Mouse (Mus musculus): ENCODE measurements around the gene Atp4a.
A peak's percentile ranks its signal among the peaks of the same experiment; 100 is the strongest.

Gene Atp4a

GRCm38 (mm10) chr7:30711942-30712341, at the start of gene Atp4a:
Atp4a (plus strand) TSS chr7:30712209.
- no peak for DNase-seq (ENCODE audit: low read depth, low spot score)

DNA sequence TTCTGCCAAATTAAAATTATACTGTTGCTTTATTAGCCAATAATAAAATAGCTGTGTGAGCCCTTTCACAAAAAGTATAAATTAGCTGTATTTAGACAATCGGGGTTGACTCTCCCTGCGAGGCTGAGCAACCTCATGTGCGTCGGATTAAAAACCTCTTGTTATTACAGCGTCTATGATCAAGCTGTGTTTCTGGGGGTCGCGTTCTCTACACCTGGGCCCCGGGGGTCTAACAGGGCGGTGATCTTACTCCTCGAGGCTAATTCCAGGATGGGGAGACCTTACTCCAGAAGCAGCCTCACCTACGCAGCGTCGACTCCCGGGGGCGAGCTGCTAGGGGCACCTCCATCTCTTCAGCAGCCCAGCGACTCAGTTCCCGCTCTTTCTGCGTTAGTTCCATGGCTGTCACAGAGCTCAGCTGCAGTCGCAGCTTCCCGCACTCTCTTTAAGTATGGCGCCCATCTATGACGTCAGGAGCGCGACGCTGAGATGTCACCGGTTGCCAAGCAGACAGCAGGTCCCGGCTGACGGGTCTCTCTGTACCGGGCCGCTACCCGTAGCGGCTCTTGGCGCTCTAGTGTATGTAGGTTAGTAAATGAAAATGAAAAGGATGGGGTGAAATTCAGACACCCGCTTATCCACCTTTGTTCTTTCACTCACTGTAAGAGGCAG, 47.3 kb upstream of the Atp4a start, which contains the start of gene Haus5:
Gene Haus5 (minus strand): TSS at position 466 of the 672 bp plus-strand sequence.
- peak; percentile 95 for DNase-seq (ENCODE audit: low read depth, low spot score)

GRCm38 (mm10) chr7:30665321-30665720, 46.7 kb upstream of the Atp4a start:
- DNase-seq (ENCODE audit: low read depth, low spot score), result no peak

GRCm38 (mm10) chr7:30669229-30669628, 42.8 kb upstream of the Atp4a start:
- DNase-seq (ENCODE audit: low read depth, low spot score), result peak; percentile 50

GRCm38 (mm10) chr7:30671480-30671879, 40.5 kb upstream of the Atp4a start, which contains the start of gene Pmis2:
Pmis2 (minus strand) TSS chr7:30671605.
- no peak for DNase-seq (ENCODE audit: low read depth, low spot score)

DNA sequence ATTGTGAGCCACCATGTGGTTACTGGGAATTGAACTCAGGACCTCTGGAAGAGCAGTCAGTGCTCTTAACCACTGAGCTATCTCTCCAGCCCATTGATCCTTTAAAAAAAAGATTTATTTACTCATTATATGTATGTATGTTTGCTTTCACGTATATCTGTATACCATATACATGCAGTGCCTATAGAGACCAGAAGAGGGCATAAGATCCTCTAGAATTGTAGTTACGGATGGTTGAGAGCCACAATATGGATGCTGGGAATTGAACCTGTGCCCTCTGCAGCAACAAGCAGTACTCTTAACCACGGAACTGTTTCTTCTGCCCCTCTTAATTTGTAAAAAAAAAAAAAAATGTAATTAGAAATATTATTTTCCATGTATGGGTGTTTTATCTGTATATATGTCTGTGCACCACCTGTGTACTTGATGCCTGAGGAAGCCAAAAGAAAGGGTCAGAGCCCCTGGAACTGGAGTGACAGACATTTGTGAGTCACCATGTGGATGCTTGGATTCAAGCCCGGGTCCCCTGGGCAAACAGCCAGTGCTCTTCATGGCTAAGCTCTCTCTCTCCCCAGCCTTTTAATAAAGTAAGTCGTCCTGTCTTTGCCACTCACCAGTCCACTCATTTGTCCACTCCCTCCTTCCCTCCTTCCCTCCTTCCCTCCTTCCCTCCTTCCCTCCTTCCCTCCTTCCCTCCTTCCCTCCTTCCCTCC, 33.6 kb upstream of the Atp4a start:
- DNase-seq (ENCODE audit: low read depth, low spot score), result no peak

DNA sequence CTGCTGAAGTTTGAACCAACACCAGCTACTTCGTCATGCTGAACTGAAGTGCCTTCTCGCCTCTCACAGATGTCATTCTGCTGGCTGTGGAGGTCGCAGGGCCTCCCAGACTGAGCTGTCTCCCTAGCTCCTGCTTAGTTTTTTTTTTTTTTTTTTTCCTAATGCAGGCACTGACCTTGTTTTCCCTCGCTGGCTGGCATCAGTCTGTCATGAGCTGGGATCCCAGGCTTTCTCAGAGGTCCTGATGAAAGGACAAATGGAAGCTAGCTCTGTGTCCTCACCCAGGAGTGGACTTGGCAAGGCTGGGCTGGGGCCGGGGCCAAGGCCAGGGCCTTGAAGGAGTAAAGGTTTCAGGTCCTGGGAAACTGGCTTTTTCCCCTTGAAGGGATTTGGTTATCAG, 30.1 kb upstream of the Atp4a start:
- DNase-seq (ENCODE audit: low read depth, low spot score), result no peak

DNA sequence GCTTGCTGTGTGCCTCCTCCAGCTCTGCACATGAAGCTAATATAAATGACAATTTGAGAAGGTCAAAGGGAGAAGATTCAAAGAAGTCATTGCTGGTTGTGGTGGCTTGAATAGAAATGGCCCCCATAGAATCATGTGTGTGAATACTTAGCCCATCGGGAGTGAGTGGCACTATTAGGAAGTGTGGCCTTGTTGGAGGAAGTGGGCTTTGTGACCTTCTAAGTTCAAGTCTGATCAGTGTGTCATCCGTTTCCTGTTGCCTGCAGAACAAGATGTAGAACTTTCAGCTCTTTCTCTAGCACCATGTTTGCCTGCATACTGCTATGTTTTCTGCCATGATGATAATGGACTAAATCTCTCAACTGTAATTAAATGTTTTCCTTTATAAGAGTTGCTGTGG, 28.6 kb upstream of the Atp4a start:
- no peak for DNase-seq (ENCODE audit: low read depth, low spot score)

DNA sequence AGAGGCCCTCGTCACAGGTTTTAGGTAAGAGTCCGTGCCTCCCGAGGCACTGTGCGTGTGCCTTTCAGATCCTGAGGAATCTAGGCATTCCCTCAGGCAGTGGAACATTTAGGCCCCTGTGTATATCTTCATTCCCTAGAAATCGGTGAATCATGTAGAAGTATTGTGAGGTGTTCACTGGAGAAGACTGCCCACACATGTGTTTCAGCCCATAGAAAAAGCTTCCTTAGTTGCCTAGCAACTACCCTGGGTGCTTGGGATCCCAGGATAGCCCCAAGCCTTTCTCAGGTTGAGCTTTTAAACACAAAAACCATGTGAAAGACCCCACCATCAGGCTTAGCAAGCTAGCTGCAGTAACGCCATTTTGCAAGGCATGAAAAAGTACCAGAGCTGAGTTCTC, 23.7 kb upstream of the Atp4a start:
- DNase-seq (ENCODE audit: low read depth, low spot score), result no peak

GRCm38 (mm10) chr7:30698101-30698500, 13.9 kb upstream of the Atp4a start:
- DNase-seq (ENCODE audit: low read depth, low spot score), result no peak

- no peak for DNase-seq (ENCODE audit: low read depth, low spot score)
Observed at GRCm38 (mm10) chr7:30698589-30698988, 13.4 kb upstream of the Atp4a start, which contains the start of gene 2200002J24Rik. 2200002J24Rik (plus strand) TSS chr7:30698926.

- DNase-seq (ENCODE audit: low read depth, low spot score), result no peak
Observed at GRCm38 (mm10) chr7:30706214-30706882, 5.7 kb upstream of the Atp4a start.

- DNase-seq (ENCODE audit: low read depth, low spot score), result no peak
Observed at GRCm38 (mm10) chr7:30707441-30707840, 4.6 kb upstream of the Atp4a start.

DNA sequence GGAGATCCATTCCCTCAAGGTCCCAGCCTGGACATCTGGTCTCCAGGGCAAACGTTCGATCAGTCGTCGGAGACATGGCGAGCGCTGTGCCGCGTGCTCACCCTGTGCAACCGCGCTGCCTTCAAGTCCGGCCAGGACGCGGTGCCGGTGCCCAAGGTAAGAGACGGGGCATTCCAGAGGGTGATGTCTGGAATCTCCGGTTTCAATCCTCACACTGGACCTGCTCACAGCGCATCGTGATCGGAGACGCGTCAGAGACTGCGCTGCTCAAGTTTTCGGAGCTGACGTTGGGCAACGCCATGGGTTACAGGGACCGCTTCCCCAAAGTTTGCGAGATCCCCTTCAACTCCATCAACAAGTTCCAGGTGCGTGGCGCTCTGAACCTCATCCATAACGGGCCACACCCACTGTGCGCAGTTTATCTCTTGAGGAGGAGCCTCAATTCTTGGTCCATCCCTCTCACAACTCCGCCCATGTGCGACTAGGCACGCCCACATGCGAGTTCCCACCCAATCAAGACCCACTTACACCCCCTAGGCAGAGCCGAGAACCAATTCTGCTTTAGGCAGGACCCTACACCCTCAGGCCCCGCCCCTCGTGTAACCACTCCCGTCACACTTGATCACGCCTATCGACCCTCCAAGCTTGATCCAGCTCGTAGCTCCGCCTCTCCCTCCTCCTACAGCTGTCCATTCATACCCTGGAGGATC, 5.2 kb downstream of the Atp4a start:
- peak; percentile 77 for DNase-seq (ENCODE audit: low read depth, low spot score)

GRCm38 (mm10) chr7:30717716-30718046, 5.7 kb downstream of the Atp4a start:
- DNase-seq (ENCODE audit: low read depth, low spot score), result no peak

GRCm38 (mm10) chr7:30719669-30720068, 7.7 kb downstream of the Atp4a start:
- DNase-seq (ENCODE audit: low read depth, low spot score), result no peak

- no peak for DNase-seq (ENCODE audit: low read depth, low spot score)
Observed at GRCm38 (mm10) chr7:30721286-30721685, 9.3 kb downstream of the Atp4a start.

DNA sequence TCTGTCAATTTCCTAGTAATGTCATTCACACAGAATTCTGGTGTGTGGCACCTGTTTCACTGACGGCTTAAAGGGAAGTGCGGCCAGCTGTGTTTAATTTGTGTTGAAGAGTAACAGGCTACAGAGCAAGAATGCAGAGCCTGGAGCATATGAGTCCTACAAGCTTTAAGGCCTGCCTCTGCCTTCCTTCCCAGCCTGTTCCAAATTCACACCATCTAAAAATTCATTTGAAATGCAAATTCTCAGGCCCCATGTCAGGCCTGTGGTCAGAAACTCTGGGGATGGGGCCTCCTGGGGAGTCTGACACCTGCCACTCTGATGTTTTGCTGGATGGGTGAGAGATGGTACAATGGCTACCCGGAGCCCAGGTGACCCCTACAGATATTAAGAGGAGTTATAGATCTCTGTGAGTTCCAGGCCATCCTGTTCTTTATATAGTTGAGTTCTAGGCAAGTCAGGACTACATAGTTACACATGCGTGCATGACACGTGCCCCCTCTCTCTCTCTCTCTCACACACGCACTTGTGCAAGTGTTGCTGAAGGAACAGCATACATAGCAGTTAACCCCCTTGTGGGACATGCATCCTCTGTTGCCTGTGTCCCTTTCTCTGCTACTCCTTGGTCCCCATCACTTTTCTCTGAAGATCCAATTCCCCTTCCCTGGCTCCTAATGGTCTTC, 11.4 kb downstream of the Atp4a start:
- no peak for DNase-seq (ENCODE audit: low read depth, low spot score)

- no peak for DNase-seq (ENCODE audit: low read depth, low spot score)
Observed at GRCm38 (mm10) chr7:30728214-30728613, 16.2 kb downstream of the Atp4a start.

DNA sequence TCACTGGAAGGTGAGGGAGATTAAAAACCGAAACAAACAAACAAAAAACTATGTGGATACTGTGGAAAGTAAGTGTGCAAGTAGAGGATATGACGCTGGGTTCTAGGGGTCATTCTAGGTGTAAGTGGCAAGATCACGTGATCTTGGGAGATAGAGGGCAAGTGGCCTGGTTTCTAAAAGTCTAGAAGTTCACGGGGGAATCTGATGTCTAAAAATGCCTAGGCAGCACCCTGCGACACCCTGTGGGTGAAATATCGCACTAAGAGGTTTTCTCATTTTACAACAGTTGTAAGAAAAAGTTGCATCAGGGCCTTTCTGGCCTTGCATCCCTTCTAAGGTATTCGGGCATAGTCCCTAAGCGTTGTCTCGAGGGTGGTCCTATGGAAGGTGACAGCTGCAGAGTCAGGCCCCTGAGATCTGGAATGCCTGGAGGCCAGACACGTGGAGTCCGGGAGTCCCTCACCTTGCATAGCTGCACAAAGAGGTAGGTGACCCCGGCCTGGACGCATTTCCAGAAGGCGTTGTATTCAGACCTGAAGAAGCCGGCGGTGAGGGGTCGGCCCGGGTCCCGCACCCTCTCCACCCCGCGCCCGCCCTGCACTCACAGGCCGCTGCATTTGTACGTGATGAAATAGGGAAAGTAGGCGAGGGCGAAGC, 16.9 kb downstream of the Atp4a start:
- DNase-seq (ENCODE audit: low read depth, low spot score), result peak; percentile 44
